8 mouse cellular contexts compared by ENCODE assay signal in genomic region chr6:136980331-136980746, GRCm38 (mm10). TPM values are rescaled to one million over a fixed set of nuclear protein-coding genes. Genes with fewer than 3 reads are reported as not detected.
DNase-seq lines count a peak whose midpoint lies in the region; ATAC-seq lines count a peak whose summit lies in the region.

No protein-coding gene starts in this region.

- no peak overlapping the region for H3K4me3 ChIP-seq in heart, embryonic 16.5 days (ENCODE audit: low read length)
- H3K4me3 ChIP-seq in liver, embryonic 13.5 days (replicated peaks) = no peak overlapping the region
- no peak overlapping the region for H3K4me3 ChIP-seq in neural tube, embryonic 12.5 days

- H3K4me1 ChIP-seq in heart, embryonic 16.5 days (ENCODE audit: control insufficient read depth, insufficient read depth, low read length) = peaks cover 6% of the 10 kb centered on the region
- H3K4me1 ChIP-seq in liver, embryonic 13.5 days (replicated peaks) = peaks cover 16% of the 10 kb centered on the region
- H3K4me1 ChIP-seq in neural tube, embryonic 12.5 days = no peaks in the 10 kb centered on the region

- no peaks in the 10 kb centered on the region for H3K27me3 ChIP-seq in heart, embryonic 16.5 days (ENCODE audit: control insufficient read depth, insufficient read depth, low read length)
- H3K27me3 ChIP-seq in liver, embryonic 13.5 days = no peaks in the 10 kb centered on the region
- no peaks in the 10 kb centered on the region for H3K27me3 ChIP-seq in neural tube, embryonic 12.5 days (replicated peaks)

- peak; percentile 44 for DNase-seq in layer of hippocampus, adult 11-12 months (ENCODE audit: low spot score)
- DNase-seq in layer of hippocampus, adult 9-10 months (ENCODE audit: low spot score) = no peak
- no peak for DNase-seq in liver, embryonic 13.5 days
- DNase-seq in adrenal gland, postnatal 4 days (ENCODE audit: low spot score in 2 of 2) = no peak
- DNase-seq in ovary, postnatal 14 days (ENCODE audit: low spot score) = no peak

- no peaks in the 10 kb centered on the region for H3K36me3 ChIP-seq in heart, embryonic 16.5 days (ENCODE audit: control insufficient read depth, insufficient read depth)
- no peaks in the 10 kb centered on the region for H3K36me3 ChIP-seq in liver, embryonic 13.5 days
- no peaks in the 10 kb centered on the region for H3K36me3 ChIP-seq in neural tube, embryonic 12.5 days

- ATAC-seq in common myeloid progenitor, adult 5-6 weeks (replicated peaks; ENCODE audit: low read depth, poor library complexity, severe bottlenecking) = peak; percentile 52
- peak; percentile 69 for ATAC-seq in heart, embryonic 16.5 days (replicated peaks; ENCODE audit: extremely low read depth, insufficient read depth, low FRiP score)
- ATAC-seq in liver, embryonic 13.5 days (ENCODE audit: low read depth) = peak; percentile 42
- peak; percentile 63 for ATAC-seq in neural tube, embryonic 12.5 days (ENCODE audit: low FRiP score, low read depth)

- H3K9me3 ChIP-seq in heart, embryonic 16.5 days (replicated peaks; ENCODE audit: control insufficient read depth, low read length) = no peaks in the 10 kb centered on the region
- H3K9me3 ChIP-seq in liver, embryonic 13.5 days (replicated peaks) = no peaks in the 10 kb centered on the region
- no peaks in the 10 kb centered on the region for H3K9me3 ChIP-seq in neural tube, embryonic 12.5 days

- peak overlapping the region; percentile 27; the same call in 1 of the 2 replicates for H3K9ac ChIP-seq in heart, embryonic 16.5 days (ENCODE audit: low read length)
- no peak overlapping the region for H3K9ac ChIP-seq in liver, embryonic 13.5 days
- no peak overlapping the region for H3K9ac ChIP-seq in neural tube, embryonic 12.5 days

- H3K27ac ChIP-seq in heart, embryonic 16.5 days (ENCODE audit: low read length) = peak overlapping the region; percentile 19
- H3K27ac ChIP-seq in liver, embryonic 13.5 days = peak overlapping the region; percentile 61; the same call in 1 of the 2 replicates
- H3K27ac ChIP-seq in neural tube, embryonic 12.5 days = no peak overlapping the region

- peak overlapping the region; percentile 10; the same call in 1 of the 2 replicates for H3K4me2 ChIP-seq in heart, embryonic 16.5 days (ENCODE audit: low read depth, low read length)
- peak overlapping the region; percentile 51 for H3K4me2 ChIP-seq in liver, embryonic 13.5 days
- no peak overlapping the region for H3K4me2 ChIP-seq in neural tube, embryonic 12.5 days (replicated peaks)

- 30% methylated on average over 3 of the region's 3 CpGs for WGBS in heart, embryonic 16.5 days
- WGBS in liver, embryonic 13.5 days (ENCODE audit: insufficient replicate concordance) = 8% methylated on average over 3 of the region's 3 CpGs
- WGBS in neural tube, embryonic 12.5 days = 36% methylated on average over 3 of the region's 3 CpGs

RNA-seq across cellular contexts. Expression of gene Arhgdib, which starts 38.6 kb away (rescaled TPM):
- total RNA-seq in common myeloid progenitor, adult 5-6 weeks (2017) = 551 and 575 TPM in 2 replicates
- 103 and 152 TPM in 2 replicates for polyA plus RNA-seq in heart, embryonic 16.5 days (2015; fragmentation: Nextera tagmentation; extraction: Ambion mirVana)
- polyA plus RNA-seq in liver, embryonic 13.5 days (2015; fragmentation: Nextera tagmentation; extraction: Ambion mirVana) = 107 and 116 TPM in 2 replicates
- 21.6 and 22.7 TPM in 2 replicates for polyA plus RNA-seq in neural tube, embryonic 12.5 days (2016; fragmentation: Nextera tagmentation; extraction: Ambion mirVana)
- total RNA-seq in adrenal gland, postnatal 4 days (2021) = 10 to 100 TPM; 32.3 to 39.8 TPM

RNA-seq across cellular contexts. Expression of gene Pde6h, which starts 56.7 kb away (rescaled TPM):
- 0.44 TPM in 1 of 2 replicates, not detected in the other for total RNA-seq in common myeloid progenitor, adult 5-6 weeks (2017)
- polyA plus RNA-seq in heart, embryonic 16.5 days (2015; fragmentation: Nextera tagmentation; extraction: Ambion mirVana) = 0.38 and 0.62 TPM in 2 replicates
- polyA plus RNA-seq in liver, embryonic 13.5 days (2015; fragmentation: Nextera tagmentation; extraction: Ambion mirVana) = not detected in 2 replicates
- not detected in 2 replicates for polyA plus RNA-seq in neural tube, embryonic 12.5 days (2016; fragmentation: Nextera tagmentation; extraction: Ambion mirVana)
- total RNA-seq in adrenal gland, postnatal 4 days (2021) = not detected

RNA-seq across cellular contexts. Expression of gene Erp27, which starts 58.4 kb away (rescaled TPM):
- 0.32 TPM in 1 of 2 replicates, not detected in the other for total RNA-seq in common myeloid progenitor, adult 5-6 weeks (2017)
- 0.70 and 0.96 TPM in 2 replicates for polyA plus RNA-seq in heart, embryonic 16.5 days (2015; fragmentation: Nextera tagmentation; extraction: Ambion mirVana)
- 0.12 and 0.20 TPM in 2 replicates for polyA plus RNA-seq in liver, embryonic 13.5 days (2015; fragmentation: Nextera tagmentation; extraction: Ambion mirVana)
- polyA plus RNA-seq in neural tube, embryonic 12.5 days (2016; fragmentation: Nextera tagmentation; extraction: Ambion mirVana) = not detected in 2 replicates
- 10 to 100 TPM in 1 of 2 experiments, under 1 TPM in 1; 0.40 to 13.6 TPM for total RNA-seq in adrenal gland, postnatal 4 days (2021)
